Mouse (Mus musculus): ENCODE results near the gene Atp2a2.
A peak's percentile ranks its signal among the peaks of the same experiment; 100 is the strongest.

Gene Atp2a2

GRCm38 (mm10) chr5:122519043-122519660 lies 17.1 kb upstream of the Atp2a2 start:
- no peak for DNase-seq

- DNase-seq, result no peak
Measured at GRCm38 (mm10) chr5:122518247-122518646, 16.2 kb upstream of the Atp2a2 start.

GRCm38 (mm10) chr5:122516901-122517300 lies 14.9 kb upstream of the Atp2a2 start:
- no peak for DNase-seq

- DNase-seq, result no peak
Measured at GRCm38 (mm10) chr5:122516029-122516730, 14.2 kb upstream of the Atp2a2 start.

GRCm38 (mm10) chr5:122514127-122514521 lies 12.1 kb upstream of the Atp2a2 start:
- no peak for DNase-seq

- no peak for DNase-seq
Measured at GRCm38 (mm10) chr5:122513421-122514126, 11.5 kb upstream of the Atp2a2 start.

- DNase-seq, result no peak
Measured at GRCm38 (mm10) chr5:122512011-122512410, 10.0 kb upstream of the Atp2a2 start.

GRCm38 (mm10) chr5:122511405-122511804 lies 9.4 kb upstream of the Atp2a2 start:
- DNase-seq, result no peak

GRCm38 (mm10) chr5:122510651-122511157 lies 8.7 kb upstream of the Atp2a2 start:
- peak; percentile 72 to 74 for DNase-seq

- DNase-seq, result no peak
Measured at GRCm38 (mm10) chr5:122509608-122510007, 7.6 kb upstream of the Atp2a2 start.

GRCm38 (mm10) chr5:122508861-122509306 lies 6.9 kb upstream of the Atp2a2 start:
- DNase-seq, result peak; percentile 84 to 89

GRCm38 (mm10) chr5:122507396-122507795 lies 5.4 kb upstream of the Atp2a2 start:
- DNase-seq, result no peak

GRCm38 (mm10) chr5:122506462-122506861 lies 4.4 kb upstream of the Atp2a2 start:
- no peak for DNase-seq

GRCm38 (mm10) chr5:122505554-122505953 lies 3.5 kb upstream of the Atp2a2 start:
- DNase-seq, result no peak

GRCm38 (mm10) chr5:122503760-122504119 lies 1.7 kb upstream of the Atp2a2 start:
- no peak for DNase-seq

- DNase-seq, result no peak
Measured at GRCm38 (mm10) chr5:122503015-122503759, 1.2 kb upstream of the Atp2a2 start.

- DNase-seq, result peak; percentile 74 to 76
Measured at GRCm38 (mm10) chr5:122501101-122502076, 636 bp downstream of the Atp2a2 start.

GRCm38 (mm10) chr5:122500563-122500962 lies 1.5 kb downstream of the Atp2a2 start:
- DNase-seq, result no peak

- DNase-seq, result no peak
Measured at GRCm38 (mm10) chr5:122500141-122500540, 1.9 kb downstream of the Atp2a2 start.

GRCm38 (mm10) chr5:122498046-122498445 lies 4.0 kb downstream of the Atp2a2 start:
- DNase-seq, result no peak

- no peak for DNase-seq
Measured at GRCm38 (mm10) chr5:122496990-122497389, 5.0 kb downstream of the Atp2a2 start.

GRCm38 (mm10) chr5:122494449-122494848 lies 7.6 kb downstream of the Atp2a2 start:
- DNase-seq, result no peak
